Mouse (Mus musculus) left cerebral cortex, postnatal 14 days (tissue): ENCODE measurements around the gene Slc39a11. TPM values are rescaled to one million over a fixed set of nuclear protein-coding genes. Genes with fewer than 3 reads are reported as not detected.

Experiments used
- DNase-seq, 2 experiments: peaks; one replicate each; pipeline ENCODE4 v3.0.0; 2021 to 2022; ENCODE audit warnings: low spot score in 2 of 2, mixed read lengths in 1 of 2
- intact Hi-C: fragments of 180-260 bp; cut with DNase I; formaldehyde crosslinking; loops from one replicate; pipeline ENCODE4 v1.15.1; 2025
- total RNA-seq, 2 experiments: library from RNA; stranded (reverse); gene quantifications; 2 replicates each; pipeline ENCODE4 v1.2.3; 2021

Slc39a11 gene
- total RNA-seq, 2 experiments from 2014 or later, result 13.9 to 15.3 TPM

GRCm38 (mm10) chr11:113263971-113264370 lies 385.9 kb downstream of the Slc39a11 start:
- intact Hi-C loops, result no loop called here
- no peak for DNase-seq

GRCm38 (mm10) chr11:113262062-113262461 lies 387.8 kb downstream of the Slc39a11 start:
- DNase-seq, result no peak
- intact Hi-C loops, result no loop called here

GRCm38 (mm10) chr11:113261421-113261820 lies 388.5 kb downstream of the Slc39a11 start:
- DNase-seq, result no peak
- intact Hi-C loops, result no loop called here

GRCm38 (mm10) chr11:113259712-113260382 lies 390.0 kb downstream of the Slc39a11 start:
- intact Hi-C loops, result no loop called here
- DNase-seq, result no peak

- DNase-seq, result no peak
- intact Hi-C loops, result no loop called here
Observed at GRCm38 (mm10) chr11:113258016-113258415, 391.9 kb downstream of the Slc39a11 start.

- intact Hi-C loops, result no loop called here
- DNase-seq, result no peak
Observed at GRCm38 (mm10) chr11:113254653-113255052, 395.2 kb downstream of the Slc39a11 start.

- DNase-seq, result no peak
- intact Hi-C loops, result no loop called here
Observed at GRCm38 (mm10) chr11:113253169-113253568, 396.7 kb downstream of the Slc39a11 start.

GRCm38 (mm10) chr11:113251172-113251571 lies 398.7 kb downstream of the Slc39a11 start:
- DNase-seq, result no peak
- intact Hi-C loops, result no loop called here

GRCm38 (mm10) chr11:113246475-113246874 lies 403.4 kb downstream of the Slc39a11 start:
- intact Hi-C loops, result no loop called here
- no peak for DNase-seq

GRCm38 (mm10) chr11:113245666-113246065 lies 404.2 kb downstream of the Slc39a11 start:
- no peak for DNase-seq
- intact Hi-C loops, result no loop called here

- no peak for DNase-seq
Observed at GRCm38 (mm10) chr11:113234432-113234831, 415.4 kb downstream of the Slc39a11 start.

GRCm38 (mm10) chr11:113232049-113232448 lies 417.8 kb downstream of the Slc39a11 start:
- intact Hi-C loops, result no loop called here
- no peak for DNase-seq

More at GRCm38 (mm10) chr11:113234432-113234831, 415.4 kb downstream of the Slc39a11 start:
- intact Hi-C loops, result no loop called here

GRCm38 (mm10) chr11:113230410-113231132 lies 419.3 kb downstream of the Slc39a11 start:
- DNase-seq, result no peak
- intact Hi-C loops, result no loop called here

GRCm38 (mm10) chr11:113225748-113226147 lies 424.1 kb downstream of the Slc39a11 start:
- no peak for DNase-seq
- intact Hi-C loops, result no loop called here

GRCm38 (mm10) chr11:113223756-113224323 lies 426.0 kb downstream of the Slc39a11 start:
- DNase-seq, result no peak
- intact Hi-C loops, result no loop called here

- intact Hi-C loops, result no loop called here
- peak; percentile 32 to 35 for DNase-seq
Observed at GRCm38 (mm10) chr11:113221267-113222195, 428.3 kb downstream of the Slc39a11 start.

GRCm38 (mm10) chr11:113220649-113221048 lies 429.2 kb downstream of the Slc39a11 start:
- intact Hi-C loops, result no loop called here
- no peak for DNase-seq

- DNase-seq, result no peak
- intact Hi-C loops, result no loop called here
Observed at GRCm38 (mm10) chr11:113214741-113215140, 435.1 kb downstream of the Slc39a11 start.

GRCm38 (mm10) chr11:113212390-113213025 lies 437.4 kb downstream of the Slc39a11 start:
- no peak for DNase-seq
- intact Hi-C loops, result no loop called here
